Mouse (Mus musculus) midbrain, embryonic 16.5 days (tissue): ENCODE measurements around the gene Parp8. TPM values are rescaled to one million over a fixed set of nuclear protein-coding genes. Genes with fewer than 3 reads are reported as not detected.

ENCODE experiments used
- ATAC-seq: fragments of 200-750 bp; cut with Nextera tagmentation; 2 replicates; pipeline ENCODE4 v1.8.0; 2017; ENCODE audit warnings: moderate TSS enrichment
- H3K27ac ChIP-seq: fragments of 300-500 bp; sonication (generic); 2 replicates; pipeline ENCODE4 v1.5.1; 2014; ENCODE audit warnings: mild to moderate bottlenecking, low read length, mixed read lengths
- H3K27me3 ChIP-seq: fragments of 300-500 bp; sonication (generic); 2 replicates; pipeline ENCODE4 v1.6.1; 2014; ENCODE audit warnings: low read depth, low read length, mixed read lengths; ENCODE audit not compliant: control insufficient read depth, insufficient read depth
- H3K36me3 ChIP-seq: fragments of 300-500 bp; sonication (generic); 2 replicates; pipeline ENCODE4 v1.6.1; 2014; ENCODE audit warnings: mild to moderate bottlenecking, low read length, moderate library complexity, mixed read lengths; ENCODE audit not compliant: control insufficient read depth, insufficient read depth
- H3K4me1 ChIP-seq: fragments of 300-500 bp; sonication (generic); 2 replicates; pipeline ENCODE4 v1.6.1; 2014; ENCODE audit warnings: mild to moderate bottlenecking, low read length, mixed read lengths; ENCODE audit not compliant: control insufficient read depth, insufficient read depth
- H3K4me2 ChIP-seq: fragments of 300-500 bp; sonication (generic); 2 replicates; pipeline ENCODE4 v1.6.1; 2014; ENCODE audit warnings: mild to moderate bottlenecking, low read length, mixed read lengths
- H3K4me3 ChIP-seq: fragments of 300-500 bp; sonication (generic); 2 replicates; pipeline ENCODE4 v1.5.1; 2014; ENCODE audit warnings: low read depth, mild to moderate bottlenecking, low read length, moderate library complexity, mixed read lengths
- H3K9ac ChIP-seq: fragments of 300-500 bp; sonication (generic); 2 replicates; pipeline ENCODE4 v1.6.1; 2014; ENCODE audit warnings: low read depth, low read length, mixed read lengths
- H3K9me3 ChIP-seq: fragments of 300-500 bp; sonication (generic); replicated peaks from 2 replicates; pipeline ENCODE4 v1.6.1; 2014; ENCODE audit warnings: mild to moderate bottlenecking, low read length, mixed read lengths; ENCODE audit not compliant: control insufficient read depth, poor library complexity, severe bottlenecking
- WGBS: fragments of 180-500 bp; shearing (Covaris S2); extraction: QIAGEN DNeasy Blood & Tissue Kit; methylation state at CpG from one replicate; pipeline ENCODE4 v1.1.7; 2014; 5-methylcytosine and 5-hydroxymethylcytosine counted together
- polyA plus RNA-seq: library from polyadenylated mRNA; unstranded; fragments of >200 nt; fragmentation: Nextera tagmentation; extraction: Ambion mirVana; gene quantifications from 2 replicates; pipeline ENCODE4 v1.2.1, GENCODE M21; 2015

Parp8 gene
- polyA plus RNA-seq, 1 experiment from 2014 or later: 33.7 TPM

DNA sequence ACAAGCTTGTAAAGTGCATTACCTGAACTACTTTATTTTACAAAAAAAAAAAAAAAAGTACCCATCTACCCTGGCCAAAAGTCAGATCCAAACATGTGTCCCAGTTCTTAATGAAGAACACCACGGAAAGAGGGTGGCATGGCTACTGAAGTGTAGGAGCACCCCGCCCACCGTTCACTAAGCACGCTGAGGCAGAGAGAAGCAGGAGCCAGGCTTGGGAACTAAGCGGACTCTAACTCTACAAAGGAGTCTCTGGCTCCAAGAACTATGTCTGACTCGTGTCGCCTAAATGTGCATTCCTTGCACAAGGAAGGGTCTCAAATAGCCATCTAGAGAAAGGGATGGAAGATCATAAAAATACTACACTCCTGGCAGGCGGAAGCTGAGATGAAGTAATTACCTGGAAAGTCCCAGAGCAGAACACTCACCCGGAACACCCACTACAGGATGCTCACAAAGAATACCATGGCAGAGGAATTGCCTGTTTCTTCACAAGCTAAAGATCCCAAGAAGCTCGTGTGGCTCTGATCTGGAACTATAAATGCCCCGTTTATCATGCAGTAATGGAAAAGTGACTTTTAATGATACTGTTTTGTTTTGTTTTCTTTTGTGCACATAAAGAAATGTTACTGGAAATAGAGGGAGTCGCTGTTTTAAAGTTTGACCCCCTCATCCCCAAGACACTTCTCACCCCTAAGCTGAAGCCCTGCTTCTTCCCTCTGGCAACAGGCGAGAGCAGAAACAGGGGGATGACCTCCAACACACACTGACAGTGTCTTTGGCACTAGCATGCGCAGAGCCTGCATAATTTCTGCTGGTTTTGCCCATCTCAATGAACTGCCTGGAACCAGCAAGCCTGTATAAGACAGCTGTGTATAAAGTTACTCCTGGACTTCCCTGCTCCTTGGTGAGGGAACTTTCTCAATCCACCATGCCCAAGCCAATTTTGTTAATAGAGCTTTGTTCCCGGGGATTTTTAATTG is 62.6 kb downstream of the Parp8 start:
- 80% methylated on average over 15 of the region's 15 CpGs for WGBS
- Histone ChIP-seq H3K36me3 (no peaks in the 10 kb centered on the region), H3K27ac (no peak overlapping the region), H3K27me3 (no peaks in the 10 kb centered on the region), H3K4me3 (no peak overlapping the region), H3K9ac (no peak overlapping the region), H3K9me3 (no peaks in the 10 kb centered on the region), H3K4me2 (no peak overlapping the region), H3K4me1 (peaks cover 3% of the 10 kb centered on the region)
- ATAC-seq: no peak

GRCm38 (mm10) chr13:116958776-116959589 is 66.4 kb downstream of the Parp8 start:
- WGBS: 80% methylated on average over 7 of the region's 7 CpGs
- 0 out of 2 replicates have a peak, but pooled peaks have one; percentile 22 for ATAC-seq

GRCm38 (mm10) chr13:116957577-116957976 is 67.8 kb downstream of the Parp8 start:
- no peak overlapping the region for H3K9ac ChIP-seq
- H3K36me3 ChIP-seq: no peaks in the 10 kb centered on the region
- H3K4me3 ChIP-seq: no peak overlapping the region
- 84% methylated on average over 3 of the region's 3 CpGs for WGBS
- H3K27me3 ChIP-seq: no peaks in the 10 kb centered on the region
- no peak for ATAC-seq
- no peak overlapping the region for H3K4me2 ChIP-seq
- H3K27ac ChIP-seq: no peak overlapping the region
- no peaks in the 10 kb centered on the region for H3K9me3 ChIP-seq
- H3K4me1 ChIP-seq: peaks cover 3% of the 10 kb centered on the region; the same call in 1 of the 2 replicates

More at GRCm38 (mm10) chr13:116958776-116959589, 66.4 kb downstream of the Parp8 start:
- no peak overlapping the region for H3K4me2 ChIP-seq
- H3K9me3 ChIP-seq: no peaks in the 10 kb centered on the region
- H3K27me3 ChIP-seq: no peaks in the 10 kb centered on the region
- H3K27ac ChIP-seq: no peak overlapping the region
- no peaks in the 10 kb centered on the region for H3K36me3 ChIP-seq
- H3K9ac ChIP-seq: no peak overlapping the region
- peaks cover 3% of the 10 kb centered on the region; the same call in 1 of the 2 replicates for H3K4me1 ChIP-seq
- H3K4me3 ChIP-seq: no peak overlapping the region

- ATAC-seq: no peak
- Histone ChIP-seq H3K27ac (no peak overlapping the region), H3K4me1 (no peaks in the 10 kb centered on the region), H3K4me2 (no peak overlapping the region), H3K9me3 (no peaks in the 10 kb centered on the region), H3K9ac (no peak overlapping the region), H3K36me3 (no peaks in the 10 kb centered on the region), H3K27me3 (no peaks in the 10 kb centered on the region), H3K4me3 (no peak overlapping the region)
- 95% methylated on average over 3 of the region's 3 CpGs for WGBS
Observed at GRCm38 (mm10) chr13:116951336-116951735, 74.0 kb downstream of the Parp8 start.

- Histone ChIP-seq H3K4me2 (no peak overlapping the region), H3K4me1 (no peaks in the 10 kb centered on the region), H3K27me3 (no peaks in the 10 kb centered on the region), H3K4me3 (no peak overlapping the region), H3K9ac (no peak overlapping the region), H3K27ac (no peak overlapping the region), H3K36me3 (no peaks in the 10 kb centered on the region), H3K9me3 (no peaks in the 10 kb centered on the region)
- WGBS: 60% methylated on average over 4 of the region's 4 CpGs
- ATAC-seq: no peak
Observed at GRCm38 (mm10) chr13:116949527-116949926, 75.8 kb downstream of the Parp8 start.

- Histone ChIP-seq H3K36me3 (no peaks in the 10 kb centered on the region), H3K4me3 (no peak overlapping the region), H3K27me3 (no peaks in the 10 kb centered on the region), H3K4me2 (no peak overlapping the region), H3K9me3 (no peaks in the 10 kb centered on the region), H3K9ac (no peak overlapping the region), H3K4me1 (no peaks in the 10 kb centered on the region), H3K27ac (no peak overlapping the region)
- 90% methylated on average over 6 of the region's 6 CpGs for WGBS
- no peak for ATAC-seq
Observed at GRCm38 (mm10) chr13:116949056-116949455, 76.3 kb downstream of the Parp8 start.

GRCm38 (mm10) chr13:116948299-116948659 is 77.1 kb downstream of the Parp8 start:
- Histone ChIP-seq H3K9me3 (no peaks in the 10 kb centered on the region), H3K9ac (no peak overlapping the region), H3K36me3 (no peaks in the 10 kb centered on the region), H3K4me3 (no peak overlapping the region), H3K27me3 (no peaks in the 10 kb centered on the region), H3K4me1 (no peaks in the 10 kb centered on the region), H3K4me2 (no peak overlapping the region), H3K27ac (no peak overlapping the region)
- ATAC-seq: no peak
- 78% methylated on average over 5 of the region's 5 CpGs for WGBS

DNA sequence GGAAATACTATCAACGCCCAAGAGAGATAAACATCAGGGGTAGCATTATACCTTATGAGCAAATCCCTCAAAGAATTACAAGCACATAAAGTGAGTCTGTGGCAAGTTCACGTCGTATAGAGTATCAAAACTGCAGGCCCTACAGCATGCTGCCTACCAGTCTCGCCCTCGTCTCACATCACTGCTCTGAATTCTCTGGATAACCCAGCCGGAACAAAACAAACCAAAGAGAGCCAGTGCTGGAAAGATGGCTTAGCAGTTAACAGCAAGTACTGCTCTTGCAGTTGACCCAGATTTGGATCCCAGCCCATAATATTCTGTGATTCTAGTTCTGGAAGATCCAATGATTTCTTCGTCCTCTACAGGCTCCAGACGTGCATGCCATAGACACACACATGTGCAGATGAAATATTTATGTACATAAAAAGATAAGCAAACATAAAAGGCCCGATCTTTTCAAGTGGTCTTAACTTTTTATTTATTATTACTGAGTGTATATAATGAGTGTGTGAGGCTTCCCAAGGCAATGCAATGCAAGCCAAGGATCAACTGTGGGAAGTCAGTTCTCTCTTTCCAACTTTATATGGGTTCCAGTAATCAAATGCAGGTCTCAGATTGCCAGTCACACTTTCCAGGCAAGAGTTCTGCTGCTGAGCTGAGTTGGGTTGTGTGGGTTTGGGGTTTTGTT is 77.6 kb downstream of the Parp8 start:
- Histone ChIP-seq H3K4me1 (no peaks in the 10 kb centered on the region), H3K27ac (no peak overlapping the region), H3K27me3 (no peaks in the 10 kb centered on the region), H3K4me3 (no peak overlapping the region), H3K9me3 (no peaks in the 10 kb centered on the region), H3K36me3 (no peaks in the 10 kb centered on the region), H3K9ac (no peak overlapping the region), H3K4me2 (no peak overlapping the region)
- 65% methylated on average over 9 of the region's 9 CpGs for WGBS
- ATAC-seq: no peak
